Mouse (Mus musculus): ENCODE results near the gene Gnai3. TPM values are rescaled to one million over a fixed set of nuclear protein-coding genes. Genes with fewer than 3 reads are reported as not detected.

The Gnai3 gene
- total and polyA plus RNA-seq, 2 experiments = 19.0 to 89.5 TPM

GRCm38 (mm10) chr3:108083904-108084407 is 62.0 kb downstream of the Gnai3 start:
- H3K27ac ChIP-seq (replicated peaks; ENCODE audit: insufficient read depth, low read depth, low read length) = no peak overlapping the region
- no peak overlapping the region for H3K9ac ChIP-seq (ENCODE audit: low read depth, low read length)
- TF ChIP-seq CTCF (IDR thresholded peaks at IDR 0.05; ENCODE audit: low read depth, low read length) = no peak
- no peak overlapping the region for H3K4me3 ChIP-seq (ENCODE audit: insufficient read depth, low read depth, low read length)
- WGBS = 55% methylated on average over 4 of the region's 4 CpGs
- DNase-seq (ENCODE audit: extremely low read depth, low read depth, low spot score) = no peak
- H3K79me2 ChIP-seq (ENCODE audit: control insufficient read depth, insufficient read depth, low read length) = peaks cover 19% of the 10 kb centered on the region
- H3K27me3 ChIP-seq (ENCODE audit: control insufficient read depth, insufficient read depth, low read length) = no peaks in the 10 kb centered on the region
- H3K4me1 ChIP-seq (ENCODE audit: control insufficient read depth, insufficient read depth, low read length) = peaks cover 30% of the 10 kb centered on the region
- H3K36me3 ChIP-seq (ENCODE audit: control insufficient read depth, insufficient read depth, low read length) = no peaks in the 10 kb centered on the region

DNA sequence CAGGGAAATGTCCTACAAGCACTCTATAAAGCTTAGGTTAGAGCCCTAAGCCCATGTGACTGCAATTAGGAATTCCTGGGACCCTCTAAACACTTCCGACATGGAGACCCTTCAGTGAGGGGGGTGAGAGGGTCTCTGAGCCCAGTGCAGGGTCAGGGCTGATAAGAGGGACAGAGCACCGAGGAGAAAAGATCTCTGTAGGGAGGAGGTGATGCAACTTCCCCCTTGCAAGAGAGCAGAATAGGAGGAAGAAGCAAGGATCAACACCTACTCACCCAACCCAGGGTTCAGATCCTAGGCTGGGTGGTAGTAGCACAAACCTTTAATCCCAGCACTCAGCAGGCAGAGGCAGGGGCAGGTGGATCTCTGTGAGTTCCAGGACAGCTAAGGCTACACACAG is 62.8 kb downstream of the Gnai3 start:
- Histone ChIP-seq H3K4me1 (ENCODE audit: control insufficient read depth, insufficient read depth, low read length) (peaks cover 30% of the 10 kb centered on the region), H3K4me3 (ENCODE audit: insufficient read depth, low read depth, low read length) (no peak overlapping the region), H3K9ac (ENCODE audit: low read depth, low read length) (peak overlapping the region; percentile 27; the same call in 1 of the 2 replicates), H3K79me2 (ENCODE audit: control insufficient read depth, insufficient read depth, low read length) (peaks cover 19% of the 10 kb centered on the region), H3K27ac (replicated peaks; ENCODE audit: insufficient read depth, low read depth, low read length) (peak overlapping the region; percentile 30), H3K27me3 (ENCODE audit: control insufficient read depth, insufficient read depth, low read length) (no peaks in the 10 kb centered on the region), H3K36me3 (ENCODE audit: control insufficient read depth, insufficient read depth, low read length) (peaks cover 2% of the 10 kb centered on the region; the same call in 1 of the 2 replicates)
- TF ChIP-seq CTCF (IDR thresholded peaks at IDR 0.05; ENCODE audit: low read depth, low read length) = no peak
- TF ChIP-seq POLR2A (IDR thresholded peaks at IDR 0.05; ENCODE audit: extremely low read depth, insufficient read depth, low read length) = no peak
- 15% methylated on average over 2 of the region's 2 CpGs for WGBS
- no peak for DNase-seq (ENCODE audit: extremely low read depth, low read depth, low spot score)

DNA sequence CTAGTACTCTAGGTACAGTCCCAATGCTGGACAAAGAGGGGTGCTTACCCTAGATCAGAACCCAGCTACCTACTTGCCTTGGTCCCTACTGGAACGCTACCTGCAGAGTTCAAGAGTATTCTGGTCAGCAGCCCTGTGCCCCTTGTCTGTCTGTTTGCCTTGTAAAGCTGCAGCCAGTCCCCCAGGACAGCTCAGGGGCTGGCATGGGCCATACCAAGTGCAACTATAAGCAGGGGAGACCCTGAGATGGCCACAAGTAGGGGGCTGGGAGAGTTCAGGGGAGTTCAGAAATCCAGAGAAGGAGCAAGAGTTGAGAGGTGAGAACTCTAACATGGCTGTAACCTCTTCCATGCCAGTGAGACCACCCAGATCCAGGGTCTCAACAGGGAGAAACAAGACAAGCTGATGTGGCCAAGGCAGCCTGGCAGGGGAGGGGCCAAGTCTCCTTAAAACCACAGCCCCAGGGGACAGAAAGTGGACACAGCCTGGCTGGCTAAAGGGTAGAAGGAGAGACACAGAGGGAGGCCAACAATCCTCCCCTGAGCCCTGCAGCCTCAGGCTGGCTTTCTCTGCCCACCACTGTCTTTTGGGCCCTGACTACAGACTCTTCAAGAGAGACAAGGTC is 63.6 kb downstream of the Gnai3 start:
- TF ChIP-seq CTCF (IDR thresholded peaks at IDR 0.05; ENCODE audit: low read depth, low read length) (no peak), POLR2A (IDR thresholded peaks at IDR 0.05; ENCODE audit: extremely low read depth, insufficient read depth, low read length) (no peak)
- 42% methylated on average over 1 of the region's 1 CpGs for WGBS
- H3K36me3 ChIP-seq (ENCODE audit: control insufficient read depth, insufficient read depth, low read length) = peaks cover 5% of the 10 kb centered on the region; the same call in 1 of the 2 replicates
- DNase-seq (ENCODE audit: extremely low read depth, low read depth, low spot score) = no peak
- peak overlapping the region; percentile 30 for H3K27ac ChIP-seq (replicated peaks; ENCODE audit: insufficient read depth, low read depth, low read length)
- H3K4me1 ChIP-seq (ENCODE audit: control insufficient read depth, insufficient read depth, low read length) = peaks cover 30% of the 10 kb centered on the region
- peaks cover 19% of the 10 kb centered on the region for H3K79me2 ChIP-seq (ENCODE audit: control insufficient read depth, insufficient read depth, low read length)
- H3K4me3 ChIP-seq (ENCODE audit: insufficient read depth, low read depth, low read length) = no peak overlapping the region
- H3K9ac ChIP-seq (ENCODE audit: low read depth, low read length) = peak overlapping the region; percentile 27; the same call in 1 of the 2 replicates
- H3K27me3 ChIP-seq (ENCODE audit: control insufficient read depth, insufficient read depth, low read length) = no peaks in the 10 kb centered on the region

DNA sequence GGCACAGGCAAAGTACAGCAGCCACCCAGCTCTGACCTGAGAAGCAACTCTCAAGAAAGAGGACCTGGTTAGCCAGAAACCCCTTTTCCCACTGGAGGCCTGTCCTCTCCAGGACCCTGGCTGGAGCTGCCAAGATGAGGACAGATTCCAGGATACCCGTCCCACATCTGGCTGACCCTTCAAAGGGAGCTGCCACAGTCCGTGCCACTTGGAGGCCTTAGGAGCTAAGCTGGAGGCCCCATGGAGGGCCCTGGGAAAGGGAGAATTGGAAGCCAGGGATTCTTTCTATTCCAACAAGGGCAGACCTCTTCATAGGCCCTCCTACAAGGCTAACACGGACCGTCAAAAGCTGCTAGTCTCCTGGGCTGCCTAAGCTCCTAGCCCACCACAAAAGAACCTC is 64.3 kb downstream of the Gnai3 start:
- no peak for DNase-seq (ENCODE audit: extremely low read depth, low read depth, low spot score)
- H3K27ac ChIP-seq (replicated peaks; ENCODE audit: insufficient read depth, low read depth, low read length) = no peak overlapping the region

DNA sequence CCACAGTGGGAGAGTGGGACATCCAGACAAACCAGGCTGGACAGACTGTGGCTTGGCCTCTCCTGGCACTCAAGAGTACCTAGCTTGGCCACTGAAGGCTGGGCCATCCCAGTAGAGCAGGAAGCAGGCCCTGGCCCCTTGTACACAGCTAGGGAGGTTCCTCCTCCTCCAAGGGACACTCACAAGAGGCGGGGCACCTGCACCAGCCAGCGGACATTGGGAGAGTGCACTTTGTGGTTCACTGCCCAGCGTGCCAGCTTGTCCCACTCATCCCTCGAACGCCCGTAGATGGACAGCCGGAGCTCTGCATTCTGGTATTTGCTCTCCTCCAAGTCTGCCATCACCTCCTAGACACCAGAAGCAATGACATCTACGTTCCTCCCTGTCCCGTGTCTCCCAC is 69.1 kb downstream of the Gnai3 start:
- H3K4me3 ChIP-seq (ENCODE audit: insufficient read depth, low read depth, low read length) = no peak overlapping the region
- 96% methylated on average over 9 of the region's 9 CpGs for WGBS
- no peak overlapping the region for H3K27ac ChIP-seq (replicated peaks; ENCODE audit: insufficient read depth, low read depth, low read length)
- no peaks in the 10 kb centered on the region for H3K4me1 ChIP-seq (ENCODE audit: control insufficient read depth, insufficient read depth, low read length)
- no peak overlapping the region for H3K9ac ChIP-seq (ENCODE audit: low read depth, low read length)
- no peaks in the 10 kb centered on the region for H3K27me3 ChIP-seq (ENCODE audit: control insufficient read depth, insufficient read depth, low read length)
- no peak for TF ChIP-seq POLR2A (IDR thresholded peaks at IDR 0.05; ENCODE audit: extremely low read depth, insufficient read depth, low read length)
- no peak for TF ChIP-seq CTCF (IDR thresholded peaks at IDR 0.05; ENCODE audit: low read depth, low read length)
- peaks cover 7% of the 10 kb centered on the region; the same call in 1 of the 2 replicates for H3K36me3 ChIP-seq (ENCODE audit: control insufficient read depth, insufficient read depth, low read length)
- DNase-seq (ENCODE audit: extremely low read depth, low read depth, low spot score) = no peak
- no peaks in the 10 kb centered on the region; the same call in 1 of the 2 replicates for H3K79me2 ChIP-seq (ENCODE audit: control insufficient read depth, insufficient read depth, low read length)

More for the DNA sequence above, 64.3 kb downstream of the Gnai3 start:
- H3K79me2 ChIP-seq (ENCODE audit: control insufficient read depth, insufficient read depth, low read length) = peaks cover 19% of the 10 kb centered on the region
- peaks cover 5% of the 10 kb centered on the region; the same call in 1 of the 2 replicates for H3K36me3 ChIP-seq (ENCODE audit: control insufficient read depth, insufficient read depth, low read length)
- H3K9ac ChIP-seq (ENCODE audit: low read depth, low read length) = no peak overlapping the region
- no peaks in the 10 kb centered on the region for H3K27me3 ChIP-seq (ENCODE audit: control insufficient read depth, insufficient read depth, low read length)
- WGBS = 58% methylated on average over 4 of the region's 4 CpGs
- H3K4me3 ChIP-seq (ENCODE audit: insufficient read depth, low read depth, low read length) = no peak overlapping the region
- TF ChIP-seq CTCF (IDR thresholded peaks at IDR 0.05; ENCODE audit: low read depth, low read length) (no peak), POLR2A (IDR thresholded peaks at IDR 0.05; ENCODE audit: extremely low read depth, insufficient read depth, low read length) (no peak)
- peaks cover 26% of the 10 kb centered on the region for H3K4me1 ChIP-seq (ENCODE audit: control insufficient read depth, insufficient read depth, low read length)

DNA sequence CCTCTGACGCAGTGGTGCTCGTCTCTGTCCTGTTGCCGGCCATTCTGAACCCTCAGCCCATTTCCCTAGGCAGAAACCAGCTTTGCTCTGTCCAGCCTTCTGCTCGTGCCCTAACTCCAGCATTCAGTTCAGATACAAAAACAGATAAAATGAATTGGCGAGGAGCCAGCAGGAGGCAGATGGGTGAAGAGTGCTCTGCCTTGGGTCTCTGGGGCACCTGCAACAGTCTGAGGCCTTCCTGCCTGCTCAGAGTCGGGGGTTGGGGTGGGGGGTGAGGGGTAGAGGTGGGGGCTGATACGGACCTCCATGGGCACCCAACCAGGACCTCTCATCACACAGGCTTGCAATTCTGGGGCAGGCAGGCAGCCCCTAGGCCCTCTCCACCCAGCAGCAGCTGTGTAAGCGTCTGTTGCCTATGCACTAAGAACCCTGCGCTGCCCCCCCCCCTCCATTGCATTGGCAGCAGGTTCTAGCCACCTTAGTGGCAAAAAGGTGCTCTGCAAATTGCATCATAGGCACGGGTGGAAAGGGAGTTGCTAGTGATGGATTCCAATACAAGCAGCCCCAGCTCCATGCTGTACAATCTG is 72.9 kb downstream of the Gnai3 start:
- Histone ChIP-seq H3K36me3 (ENCODE audit: control insufficient read depth, insufficient read depth, low read length) (peaks cover 5% of the 10 kb centered on the region; the same call in 1 of the 2 replicates), H3K27me3 (ENCODE audit: control insufficient read depth, insufficient read depth, low read length) (no peaks in the 10 kb centered on the region), H3K27ac (replicated peaks; ENCODE audit: insufficient read depth, low read depth, low read length) (no peak overlapping the region), H3K4me3 (ENCODE audit: insufficient read depth, low read depth, low read length) (no peak overlapping the region), H3K4me1 (ENCODE audit: control insufficient read depth, insufficient read depth, low read length) (peaks cover 13% of the 10 kb centered on the region), H3K79me2 (ENCODE audit: control insufficient read depth, insufficient read depth, low read length) (no peaks in the 10 kb centered on the region), H3K9ac (ENCODE audit: low read depth, low read length) (no peak overlapping the region)
- WGBS = 74% methylated on average over 10 of the region's 10 CpGs
- TF ChIP-seq POLR2A (IDR thresholded peaks at IDR 0.05; ENCODE audit: extremely low read depth, insufficient read depth, low read length) (no peak), CTCF (IDR thresholded peaks at IDR 0.05; ENCODE audit: low read depth, low read length) (no peak)
- no peak for DNase-seq (ENCODE audit: extremely low read depth, low read depth, low spot score)
